Mouse (Mus musculus) liver, embryonic 16.5 days (tissue): ENCODE results near the gene Tax1bp1. TPM values are rescaled to one million over a fixed set of nuclear protein-coding genes. Genes with fewer than 3 reads are reported as not detected.

ENCODE experiments used
- ATAC-seq: fragments of 200-750 bp; cut with Nextera tagmentation; 2 replicates; pipeline ENCODE4 v1.8.0; 2017; ENCODE audit warnings: low read depth, mild to moderate bottlenecking, moderate number of reproducible peaks, moderate library complexity
- H3K27ac ChIP-seq: fragments of 300-500 bp; sonication (generic); 2 replicates; pipeline ENCODE4 v1.5.1; 2014; ENCODE audit warnings: mild to moderate bottlenecking, low read length
- H3K27me3 ChIP-seq: fragments of 300-500 bp; sonication (generic); 2 replicates; pipeline ENCODE4 v1.6.1; 2014; ENCODE audit warnings: low read depth, low read length, mixed read lengths; ENCODE audit not compliant: control insufficient read depth, insufficient read depth
- H3K36me3 ChIP-seq: fragments of 300-500 bp; sonication (generic); 2 replicates; pipeline ENCODE4 v1.6.1; 2014; ENCODE audit warnings: mild to moderate bottlenecking; ENCODE audit not compliant: control insufficient read depth, insufficient read depth
- H3K4me1 ChIP-seq: fragments of 300-500 bp; sonication (generic); 2 replicates; pipeline ENCODE4 v1.6.1; 2014; ENCODE audit warnings: low read depth, low read length, mixed read lengths; ENCODE audit not compliant: control insufficient read depth
- H3K4me2 ChIP-seq: fragments of 300-500 bp; sonication (generic); 2 replicates; pipeline ENCODE4 v1.6.1; 2014; ENCODE audit warnings: low read depth, low read length, mixed read lengths
- H3K4me3 ChIP-seq: fragments of 300-500 bp; sonication (generic); 2 replicates; pipeline ENCODE4 v1.5.1; 2014; ENCODE audit warnings: low read depth, mild to moderate bottlenecking, low read length
- H3K9ac ChIP-seq: fragments of 300-500 bp; sonication (generic); 2 replicates; pipeline ENCODE4 v1.6.1; 2014; ENCODE audit warnings: low read depth, low read length
- H3K9me3 ChIP-seq: fragments of 300-500 bp; sonication (generic); replicated peaks from 2 replicates; pipeline ENCODE4 v1.6.1; 2016; ENCODE audit warnings: low read length; ENCODE audit not compliant: control insufficient read depth
- WGBS: fragments of 180-500 bp; shearing (Covaris S2); extraction: QIAGEN DNeasy Blood & Tissue Kit; methylation state at CpG from one replicate; pipeline ENCODE4 v1.1.7; 2014; ENCODE audit not compliant: insufficient replicate concordance; 5-methylcytosine and 5-hydroxymethylcytosine counted together
- polyA plus RNA-seq: library from polyadenylated mRNA; unstranded; fragments of >200 nt; fragmentation: Nextera tagmentation; extraction: Ambion mirVana; gene quantifications from 2 replicates; pipeline ENCODE4 v1.2.1, GENCODE M21; 2015

The Tax1bp1 gene
- polyA plus RNA-seq, 1 experiment from 2014 or later = 109 TPM

- WGBS = 63% methylated on average over 9 of the region's 9 CpGs
- H3K27me3 ChIP-seq = no peaks in the 10 kb centered on the region
- ATAC-seq = no peak
- no peaks in the 10 kb centered on the region for H3K9me3 ChIP-seq
- H3K9ac ChIP-seq = no peak overlapping the region
- H3K4me2 ChIP-seq = no peak overlapping the region
- no peak overlapping the region for H3K4me3 ChIP-seq
- H3K4me1 ChIP-seq = peaks cover 2% of the 10 kb centered on the region
- H3K36me3 ChIP-seq = no peaks in the 10 kb centered on the region
- no peak overlapping the region for H3K27ac ChIP-seq
Observed at GRCm38 (mm10) chr6:52679565-52679964, 34.0 kb upstream of the Tax1bp1 start.

GRCm38 (mm10) chr6:52680458-52681032, 33.0 kb upstream of the Tax1bp1 start:
- Histone ChIP-seq H3K36me3 (no peaks in the 10 kb centered on the region), H3K27me3 (no peaks in the 10 kb centered on the region), H3K4me3 (no peak overlapping the region), H3K4me1 (peaks cover 2% of the 10 kb centered on the region), H3K27ac (no peak overlapping the region), H3K9me3 (no peaks in the 10 kb centered on the region), H3K9ac (no peak overlapping the region), H3K4me2 (no peak overlapping the region)
- WGBS = 44% methylated on average over 8 of the region's 8 CpGs
- ATAC-seq = no peak

GRCm38 (mm10) chr6:52681847-52682485, 31.6 kb upstream of the Tax1bp1 start:
- no peak overlapping the region for H3K9ac ChIP-seq
- no peak overlapping the region for H3K27ac ChIP-seq
- ATAC-seq = 0 out of 2 replicates have a peak, but pooled peaks have one; percentile 21

GRCm38 (mm10) chr6:52682607-52683006, 30.9 kb upstream of the Tax1bp1 start:
- Histone ChIP-seq H3K9ac (no peak overlapping the region), H3K4me2 (no peak overlapping the region), H3K9me3 (no peaks in the 10 kb centered on the region), H3K36me3 (no peaks in the 10 kb centered on the region), H3K27me3 (no peaks in the 10 kb centered on the region), H3K27ac (no peak overlapping the region), H3K4me1 (no peaks in the 10 kb centered on the region), H3K4me3 (no peak overlapping the region)
- 61% methylated on average over 3 of the region's 3 CpGs for WGBS
- ATAC-seq = no peak

More at GRCm38 (mm10) chr6:52681847-52682485, 31.6 kb upstream of the Tax1bp1 start:
- WGBS = 56% methylated on average over 6 of the region's 6 CpGs
- H3K4me2 ChIP-seq = no peak overlapping the region
- H3K4me1 ChIP-seq = no peaks in the 10 kb centered on the region
- no peaks in the 10 kb centered on the region for H3K9me3 ChIP-seq
- no peaks in the 10 kb centered on the region for H3K27me3 ChIP-seq
- H3K36me3 ChIP-seq = no peaks in the 10 kb centered on the region
- no peak overlapping the region for H3K4me3 ChIP-seq

- H3K9ac ChIP-seq = no peak overlapping the region
- no peak overlapping the region for H3K4me3 ChIP-seq
- H3K4me2 ChIP-seq = no peak overlapping the region
- no peak for ATAC-seq
- H3K9me3 ChIP-seq = no peaks in the 10 kb centered on the region
- no peaks in the 10 kb centered on the region for H3K36me3 ChIP-seq
- no peaks in the 10 kb centered on the region for H3K27me3 ChIP-seq
- no peaks in the 10 kb centered on the region for H3K4me1 ChIP-seq
- H3K27ac ChIP-seq = no peak overlapping the region
- 66% methylated on average over 5 of the region's 5 CpGs for WGBS
Observed at GRCm38 (mm10) chr6:52686901-52687500, 26.5 kb upstream of the Tax1bp1 start.

- no peaks in the 10 kb centered on the region for H3K27me3 ChIP-seq
- WGBS = 74% methylated on average over 3 of the region's 3 CpGs
- ATAC-seq = no peak
- H3K4me2 ChIP-seq = no peak overlapping the region
- H3K36me3 ChIP-seq = no peaks in the 10 kb centered on the region
- H3K9me3 ChIP-seq = no peaks in the 10 kb centered on the region
- no peak overlapping the region for H3K4me3 ChIP-seq
- no peaks in the 10 kb centered on the region for H3K4me1 ChIP-seq
- no peak overlapping the region for H3K9ac ChIP-seq
- no peak overlapping the region for H3K27ac ChIP-seq
Observed at GRCm38 (mm10) chr6:52690365-52690764, 23.2 kb upstream of the Tax1bp1 start.

- Histone ChIP-seq H3K27ac (no peak overlapping the region), H3K9ac (no peak overlapping the region), H3K4me2 (no peak overlapping the region), H3K36me3 (no peaks in the 10 kb centered on the region), H3K4me1 (no peaks in the 10 kb centered on the region), H3K9me3 (no peaks in the 10 kb centered on the region), H3K4me3 (no peak overlapping the region), H3K27me3 (no peaks in the 10 kb centered on the region)
- WGBS = 32% methylated on average over 4 of the region's 5 CpGs
- no peak for ATAC-seq
Observed at GRCm38 (mm10) chr6:52691800-52692199, 21.7 kb upstream of the Tax1bp1 start.

- no peaks in the 10 kb centered on the region for H3K36me3 ChIP-seq
- H3K4me1 ChIP-seq = no peaks in the 10 kb centered on the region
- H3K4me3 ChIP-seq = no peak overlapping the region
- no peak for ATAC-seq
- H3K4me2 ChIP-seq = no peak overlapping the region
- H3K27ac ChIP-seq = no peak overlapping the region
- H3K27me3 ChIP-seq = no peaks in the 10 kb centered on the region
- WGBS = 47% methylated on average over 6 of the region's 6 CpGs
- no peak overlapping the region for H3K9ac ChIP-seq
- no peaks in the 10 kb centered on the region for H3K9me3 ChIP-seq
Observed at GRCm38 (mm10) chr6:52692451-52693063, 21.0 kb upstream of the Tax1bp1 start.
